In the genomic region with DNA sequence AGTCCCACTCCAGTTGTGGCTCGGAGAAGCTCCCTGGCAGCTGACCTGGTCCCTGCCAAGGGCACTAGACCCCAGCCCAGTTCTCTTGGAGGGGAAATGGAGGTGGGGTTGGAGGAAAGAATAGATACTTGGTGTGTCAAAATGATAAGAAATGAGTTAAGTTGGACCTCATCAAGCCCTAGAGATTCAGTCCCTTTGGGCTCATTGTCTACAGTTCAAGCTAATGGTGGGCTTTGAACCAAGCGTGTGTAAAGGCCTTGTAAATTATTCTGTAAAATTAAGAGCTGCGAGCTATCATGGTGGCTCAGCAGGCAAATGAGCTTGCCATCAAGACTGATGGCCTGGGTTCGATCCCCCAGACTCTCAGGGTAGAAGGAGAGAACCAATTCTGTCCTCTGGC, we compare ENCODE assay signal across 14 mouse cellular contexts.
DNase-seq lines count a peak whose midpoint lies in the region; ATAC-seq lines count a peak whose summit lies in the region.
"Had no signal": no experiment of that assay in that cellular context is flagged by ENCODE, and none has a peak within 500 bp of the region (broad histone marks: within the 10 kb centered on the region; RNA-seq: fewer than 3 reads in every experiment).

No protein-coding gene starts in this region.

- H3K9me3 ChIP-seq in heart, embryonic 15.5 days (replicated peaks): no peaks in the 10 kb centered on the region
- no peaks in the 10 kb centered on the region for H3K9me3 ChIP-seq in midbrain, embryonic 11.5 days (ENCODE audit: control insufficient read depth, low read length)
- no peaks in the 10 kb centered on the region for H3K9me3 ChIP-seq in midbrain, embryonic 16.5 days (replicated peaks; ENCODE audit: control insufficient read depth, low read length, poor library complexity, severe bottlenecking)
- no peaks in the 10 kb centered on the region for H3K9me3 ChIP-seq in forebrain, embryonic 14.5 days (replicated peaks; ENCODE audit: control insufficient read depth, low read length)
- no peaks in the 10 kb centered on the region for H3K9me3 ChIP-seq in neural tube, embryonic 15.5 days (replicated peaks)
- H3K9me3 ChIP-seq: limb, embryonic 13.5 days had no signal

- H3K36me3 ChIP-seq in heart, embryonic 15.5 days: no peaks in the 10 kb centered on the region
- H3K36me3 ChIP-seq in midbrain, embryonic 11.5 days (ENCODE audit: control insufficient read depth, insufficient read depth, low read length): no peaks in the 10 kb centered on the region
- H3K36me3 ChIP-seq in midbrain, embryonic 16.5 days (ENCODE audit: control insufficient read depth, insufficient read depth, low read length): no peaks in the 10 kb centered on the region
- H3K36me3 ChIP-seq in forebrain, embryonic 14.5 days (ENCODE audit: control insufficient read depth, insufficient read depth, low read length): no peaks in the 10 kb centered on the region
- H3K36me3 ChIP-seq in neural tube, embryonic 15.5 days: no peaks in the 10 kb centered on the region
- H3K36me3 ChIP-seq: limb, embryonic 13.5 days had no signal

- no peak overlapping the region for H3K9ac ChIP-seq in heart, embryonic 15.5 days
- H3K9ac ChIP-seq in midbrain, embryonic 11.5 days (ENCODE audit: low read length): no peak overlapping the region
- H3K9ac ChIP-seq in midbrain, embryonic 16.5 days (ENCODE audit: low read depth, low read length): no peak overlapping the region
- H3K9ac ChIP-seq in forebrain, embryonic 14.5 days (ENCODE audit: low read length): no peak overlapping the region
- no peak overlapping the region for H3K9ac ChIP-seq in neural tube, embryonic 15.5 days (replicated peaks)

- peaks cover 91% of the 10 kb centered on the region for H3K27me3 ChIP-seq in heart, embryonic 15.5 days
- peaks cover 82% of the 10 kb centered on the region for H3K27me3 ChIP-seq in midbrain, embryonic 11.5 days (ENCODE audit: control insufficient read depth, insufficient read depth, low read length)
- H3K27me3 ChIP-seq in midbrain, embryonic 16.5 days (ENCODE audit: control insufficient read depth, insufficient read depth, low read depth, low read length): peaks cover 44% of the 10 kb centered on the region
- H3K27me3 ChIP-seq in forebrain, embryonic 14.5 days (replicated peaks; ENCODE audit: control insufficient read depth, insufficient read depth, low read length): peaks cover 18% of the 10 kb centered on the region; the same call in 1 of the 2 replicates
- H3K27me3 ChIP-seq in neural tube, embryonic 15.5 days (replicated peaks): peaks cover 86% of the 10 kb centered on the region

- ATAC-seq in heart, embryonic 15.5 days (replicated peaks; ENCODE audit: insufficient number of reproducible peaks, insufficient read depth, low FRiP score, low read depth): no peak
- ATAC-seq in midbrain, embryonic 11.5 days (ENCODE audit: low FRiP score): no peak
- ATAC-seq in midbrain, embryonic 16.5 days: no peak
- ATAC-seq in forebrain, embryonic 14.5 days: no peak
- ATAC-seq in neural tube, embryonic 15.5 days (ENCODE audit: low FRiP score): no peak

- H3K4me2 ChIP-seq in heart, embryonic 15.5 days: peak overlapping the region; percentile 94; the same call in 1 of the 2 replicates
- H3K4me2 ChIP-seq in midbrain, embryonic 11.5 days: no peak overlapping the region
- H3K4me2 ChIP-seq in midbrain, embryonic 16.5 days (ENCODE audit: low read length): no peak overlapping the region
- peak overlapping the region; percentile 72; the same call in 1 of the 2 replicates for H3K4me2 ChIP-seq in forebrain, embryonic 14.5 days (ENCODE audit: low read length)
- H3K4me2 ChIP-seq in neural tube, embryonic 15.5 days: peak overlapping the region; percentile 76; the same call in 1 of the 2 replicates

- H3K4me1 ChIP-seq in heart, embryonic 15.5 days (replicated peaks): peaks cover 16% of the 10 kb centered on the region
- peaks cover 31% of the 10 kb centered on the region for H3K4me1 ChIP-seq in midbrain, embryonic 11.5 days (ENCODE audit: control insufficient read depth, insufficient read depth, low read length)
- peaks cover 8% of the 10 kb centered on the region for H3K4me1 ChIP-seq in midbrain, embryonic 16.5 days (ENCODE audit: control insufficient read depth, insufficient read depth, low read length)
- H3K4me1 ChIP-seq in forebrain, embryonic 14.5 days (ENCODE audit: control insufficient read depth, insufficient read depth, low read length): peaks cover 27% of the 10 kb centered on the region
- H3K4me1 ChIP-seq in neural tube, embryonic 15.5 days: peaks cover 36% of the 10 kb centered on the region

- DNase-seq in heart, postnatal 4 days: no peak
- DNase-seq in midbrain, embryonic 11.5 days (ENCODE audit: low spot score, missing footprints): peak; percentile 91
- DNase-seq in forebrain, embryonic 14.5 days (ENCODE audit: low spot score): no peak
- DNase-seq in retina, embryonic 14.5 days (ENCODE audit: low spot score): no peak
- DNase-seq: cerebellum, adult 11 months; heart, adult 11 months; kidney, adult 11 months; right cerebral cortex, adult 18-20 months; thymus, postnatal 14 days had no signal

- 0 out of 2 replicates have a peak overlapping the region, but pooled peaks have one; percentile 54 for H3K4me3 ChIP-seq in heart, embryonic 15.5 days
- H3K4me3 ChIP-seq in midbrain, embryonic 11.5 days (ENCODE audit: low read depth, low read length): no peak overlapping the region
- no peak overlapping the region for H3K4me3 ChIP-seq in midbrain, embryonic 16.5 days (ENCODE audit: low read depth, low read length)
- no peak overlapping the region for H3K4me3 ChIP-seq in forebrain, embryonic 14.5 days (ENCODE audit: low read depth, low read length)
- no peak overlapping the region for H3K4me3 ChIP-seq in neural tube, embryonic 15.5 days (replicated peaks)

- no peak overlapping the region for H3K27ac ChIP-seq in heart, embryonic 15.5 days
- H3K27ac ChIP-seq in midbrain, embryonic 11.5 days (ENCODE audit: low read depth, low read length): no peak overlapping the region
- no peak overlapping the region for H3K27ac ChIP-seq in midbrain, embryonic 16.5 days (ENCODE audit: low read length)
- peak overlapping the region; percentile 61; the same call in 1 of the 2 replicates for H3K27ac ChIP-seq in forebrain, embryonic 14.5 days (ENCODE audit: low read depth, low read length)
- H3K27ac ChIP-seq in neural tube, embryonic 15.5 days (replicated peaks): no peak overlapping the region
- H3K27ac ChIP-seq: gastrocnemius, adult 2 months; limb, embryonic 13.5 days had no signal

- 78% methylated on average over 4 of the region's 4 CpGs for WGBS in heart, embryonic 15.5 days
- 58% methylated on average over 4 of the region's 4 CpGs for WGBS in midbrain, embryonic 11.5 days
- 52% methylated on average over 4 of the region's 4 CpGs for WGBS in midbrain, embryonic 16.5 days
- 37% methylated on average over 4 of the region's 4 CpGs for WGBS in forebrain, embryonic 14.5 days
- 27% methylated on average over 4 of the region's 4 CpGs for WGBS in neural tube, embryonic 15.5 days

Comparison
In these comparisons a context has a peak if more than half of its experiments do, and no peak if none do; other contexts are left out.
1. H3K4me2 ChIP-seq: peak in heart, embryonic 15.5 days (single experiment), forebrain, embryonic 14.5 days (single experiment) and neural tube, embryonic 15.5 days (single experiment); none in midbrain, embryonic 11.5 days (single experiment) and midbrain, embryonic 16.5 days (single experiment).